Mouse (Mus musculus) erythroblast, embryonic 14.5 days (primary cell): ENCODE data around the gene Rara.

Experiments used
- GATA1 ChIP-seq: IDR thresholded peaks from 2 replicates; pipeline ENCODE4 v1.6.1; 2012; ENCODE audit warnings: low read length, inconsistent platforms, mixed read lengths
- TAL1 ChIP-seq: IDR thresholded peaks from 3 replicates; pipeline ENCODE4 v1.6.1; 2012; ENCODE audit warnings: low read length, inconsistent platforms, mixed read lengths

DNA sequence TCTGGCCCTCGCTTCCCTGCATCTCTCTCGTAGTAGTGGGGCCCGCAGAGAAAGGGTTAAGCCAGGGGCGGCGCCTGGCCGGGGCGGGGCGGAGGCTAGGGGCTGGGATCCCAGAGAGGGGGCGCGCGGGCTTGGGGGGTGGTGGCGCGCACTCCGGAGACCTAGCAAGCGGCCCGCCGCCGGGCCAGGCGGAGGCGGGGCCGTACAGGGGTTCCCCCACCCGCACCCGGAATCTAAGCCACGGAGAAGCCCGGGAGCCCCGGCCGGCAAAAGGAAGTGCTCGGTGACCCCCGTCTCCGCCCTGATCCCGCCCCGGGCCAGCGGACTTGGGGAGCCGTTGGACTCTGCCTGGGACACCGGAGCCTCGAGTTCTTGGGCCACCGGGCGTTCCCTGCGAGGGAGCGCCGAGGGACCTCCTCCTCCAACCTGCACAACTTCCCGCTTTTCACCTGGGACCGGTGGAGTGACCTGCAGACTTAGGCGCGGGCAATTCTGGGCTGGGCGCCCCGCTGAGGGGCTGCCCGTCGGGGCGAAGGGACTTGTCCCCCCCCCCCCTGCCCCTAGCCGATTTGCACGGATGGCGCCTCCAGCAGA lies 32.8 kb downstream of the Rara start:
- TF ChIP-seq GATA1 (no peak), TAL1 (no peak)
